Mouse (Mus musculus): ENCODE measurements around the gene Acy3. TPM values are rescaled to one million over a fixed set of nuclear protein-coding genes. Genes with fewer than 3 reads are reported as not detected.

The Acy3 gene
- total RNA-seq, 2 experiments from 2014 or later = 0.51 TPM; not detected in 1

DNA sequence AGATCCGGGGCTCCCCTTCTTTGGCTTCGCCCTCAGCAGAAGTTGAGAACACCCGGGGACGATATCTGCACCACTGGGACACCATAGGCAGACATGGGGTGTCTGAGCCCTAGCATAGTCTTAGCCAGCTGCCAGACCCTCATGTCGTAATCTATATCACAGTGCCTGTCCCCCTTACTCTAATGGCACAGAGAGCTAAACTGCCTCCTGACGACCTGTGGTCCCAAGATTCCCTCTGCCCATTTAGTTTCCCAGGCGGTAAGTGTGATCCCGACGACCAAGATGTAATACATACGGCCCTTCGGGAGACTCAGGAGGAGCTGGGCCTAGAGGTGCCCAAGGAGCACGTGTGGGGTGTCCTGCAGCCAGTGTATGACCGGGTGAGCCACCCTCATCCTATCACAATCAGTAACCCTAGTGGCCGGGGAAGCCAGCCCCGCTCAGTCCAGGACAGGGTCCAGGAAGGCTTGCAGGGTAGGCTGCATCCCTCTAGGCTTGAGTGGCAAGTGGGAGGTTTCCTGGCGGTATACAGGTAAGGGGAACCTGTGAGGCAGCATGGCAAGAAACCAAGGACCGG is 14.7 kb downstream of the Acy3 start:
- ATAC-seq (ENCODE audit: poor library complexity, severe bottlenecking) = 0 out of 2 replicates have a peak, but pooled peaks have one; percentile 1

DNA sequence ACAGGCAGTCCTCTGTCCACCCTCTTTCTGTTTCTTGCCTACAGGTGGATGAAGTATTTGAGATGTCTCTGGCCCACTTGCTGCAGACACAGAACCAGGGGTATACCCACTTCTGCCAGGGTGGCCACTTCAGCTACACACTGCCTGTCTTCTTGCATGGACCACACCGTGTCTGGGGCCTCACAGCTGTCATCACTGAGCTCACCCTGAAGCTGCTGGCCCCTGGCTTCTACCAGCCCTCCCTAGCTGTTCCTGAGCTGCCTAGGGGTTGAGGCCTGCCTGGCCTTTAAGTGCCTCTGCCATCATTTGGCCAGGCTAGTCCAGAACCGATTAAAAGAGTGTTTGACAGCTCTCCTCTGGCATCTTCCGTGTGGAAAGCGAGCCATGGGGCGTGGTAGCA is 15.4 kb downstream of the Acy3 start:
- no peak for ATAC-seq (ENCODE audit: poor library complexity, severe bottlenecking)

GRCm38 (mm10) chr19:4003112-4003511 is 16.7 kb downstream of the Acy3 start, which contains the start of gene Doc2g:
Gene Doc2g, plus strand, starts transcription at chr19:4003313.
- no peak for ATAC-seq (ENCODE audit: poor library complexity, severe bottlenecking)

- no peak for ATAC-seq (ENCODE audit: poor library complexity, severe bottlenecking)
Measured at GRCm38 (mm10) chr19:4003641-4004040, 17.3 kb downstream of the Acy3 start.

- no peak for ATAC-seq (ENCODE audit: poor library complexity, severe bottlenecking)
Measured at GRCm38 (mm10) chr19:4004331-4004730, 18.0 kb downstream of the Acy3 start.

- ATAC-seq (ENCODE audit: poor library complexity, severe bottlenecking) = no peak
Measured at GRCm38 (mm10) chr19:4005091-4005490, 18.7 kb downstream of the Acy3 start.

DNA sequence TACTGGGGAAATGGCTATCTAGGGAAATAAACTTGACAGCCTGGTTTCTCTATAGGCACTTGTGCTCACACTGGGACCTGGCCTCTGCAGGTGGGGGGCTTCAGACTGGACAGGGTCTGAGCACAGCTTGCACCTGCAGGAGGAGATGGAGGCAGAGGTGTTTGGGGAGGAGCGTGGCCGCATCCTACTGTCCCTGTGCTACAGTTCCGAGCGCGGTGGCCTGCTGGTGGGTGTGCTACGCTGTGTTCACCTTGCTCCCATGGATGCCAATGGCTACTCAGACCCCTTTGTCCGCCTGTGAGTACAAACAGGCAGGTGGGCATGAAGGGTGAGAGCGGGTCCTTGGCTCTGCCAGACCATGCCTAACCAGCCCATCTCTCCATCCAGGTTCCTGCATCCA is 19.6 kb downstream of the Acy3 start:
- ATAC-seq (ENCODE audit: poor library complexity, severe bottlenecking) = no peak

GRCm38 (mm10) chr19:4011086-4011485 is 24.7 kb downstream of the Acy3 start:
- no peak for ATAC-seq (ENCODE audit: poor library complexity, severe bottlenecking)

DNA sequence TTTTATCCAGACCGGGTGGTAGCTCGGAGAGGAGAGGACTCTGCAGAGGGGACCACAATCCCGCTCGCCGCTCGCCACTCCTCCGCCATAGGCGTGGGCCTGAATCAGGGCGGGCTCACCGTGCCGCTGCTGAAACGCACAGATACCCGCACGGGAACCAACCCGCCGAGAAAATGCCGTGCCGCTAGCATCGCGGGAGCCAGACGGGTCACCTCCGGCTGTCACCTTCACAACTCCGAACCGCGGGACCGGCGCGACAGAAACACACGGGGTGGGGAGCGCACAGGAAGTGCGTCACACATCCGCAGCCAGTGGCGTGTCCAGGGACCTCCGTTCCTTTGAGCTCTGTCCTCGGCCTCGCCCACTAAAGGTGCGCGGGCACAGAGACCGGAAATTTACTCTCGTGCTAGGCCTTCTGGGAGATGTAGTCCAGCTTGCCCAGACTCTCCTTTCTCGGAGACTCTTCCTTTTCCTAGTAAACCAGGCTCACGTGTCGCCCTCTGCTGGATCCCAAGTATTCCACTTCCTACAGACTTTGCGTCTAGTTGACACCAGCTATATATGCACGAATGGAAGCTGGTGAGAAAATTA is 26.2 kb downstream of the Acy3 start, which contains the start of gene Ndufv1:
Gene Ndufv1, minus strand, starts transcription at position 375 of the 591 bp plus-strand sequence.
- ATAC-seq (ENCODE audit: poor library complexity, severe bottlenecking) = peak; percentile 99

- ATAC-seq (ENCODE audit: poor library complexity, severe bottlenecking) = peak; percentile 9; the same call in 1 of the 2 replicates
Measured at GRCm38 (mm10) chr19:4013066-4013465, 26.7 kb downstream of the Acy3 start.

GRCm38 (mm10) chr19:4014802-4015201 is 28.4 kb downstream of the Acy3 start:
- no peak for ATAC-seq (ENCODE audit: poor library complexity, severe bottlenecking)

- no peak for ATAC-seq (ENCODE audit: poor library complexity, severe bottlenecking)
Measured at GRCm38 (mm10) chr19:4015635-4016034, 29.3 kb downstream of the Acy3 start.

- ATAC-seq (ENCODE audit: poor library complexity, severe bottlenecking) = no peak
Measured at GRCm38 (mm10) chr19:4017921-4018587, 31.7 kb downstream of the Acy3 start.

GRCm38 (mm10) chr19:4018743-4019583 is 32.6 kb downstream of the Acy3 start:
- ATAC-seq (ENCODE audit: poor library complexity, severe bottlenecking) = peak; percentile 96

DNA sequence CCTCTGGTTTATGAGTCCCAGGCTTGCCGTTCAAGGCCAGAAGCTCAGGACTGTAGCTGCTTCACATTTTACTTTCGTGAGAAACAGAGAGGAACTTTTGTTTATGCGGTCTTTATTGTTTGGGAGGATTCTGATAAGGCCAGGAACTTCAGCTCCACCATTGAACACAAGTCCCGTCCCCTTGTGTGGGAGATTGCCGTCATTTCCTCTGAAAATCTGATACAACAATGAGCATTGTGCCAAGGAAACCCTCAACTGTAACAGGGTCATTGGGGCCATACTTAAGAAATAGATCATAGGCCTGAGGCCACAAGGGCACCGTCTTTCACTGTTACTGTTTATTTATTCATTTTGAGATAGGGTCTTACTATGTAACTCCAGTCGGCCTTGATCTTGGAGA is 36.8 kb downstream of the Acy3 start:
- no peak for ATAC-seq (ENCODE audit: poor library complexity, severe bottlenecking)

DNA sequence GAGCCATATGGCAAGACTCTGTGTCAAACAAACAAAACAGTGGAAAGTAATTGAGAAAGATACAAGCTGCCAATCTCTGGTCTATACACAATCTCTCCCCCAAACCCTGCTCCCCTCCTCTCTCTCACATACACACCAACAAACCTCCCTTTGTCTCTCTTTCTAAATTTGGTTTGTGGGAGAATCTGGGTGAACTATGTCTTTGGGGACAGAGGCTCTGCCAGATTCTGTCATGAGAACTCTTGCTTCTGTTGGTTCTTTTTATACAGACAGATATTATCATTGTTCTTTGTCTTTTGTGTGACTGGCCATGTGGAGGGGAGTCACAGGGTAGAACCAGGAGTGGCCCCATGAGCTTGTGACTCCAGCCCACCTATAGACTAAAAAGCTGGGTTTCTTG is 41.2 kb downstream of the Acy3 start:
- no peak for ATAC-seq (ENCODE audit: poor library complexity, severe bottlenecking)

DNA sequence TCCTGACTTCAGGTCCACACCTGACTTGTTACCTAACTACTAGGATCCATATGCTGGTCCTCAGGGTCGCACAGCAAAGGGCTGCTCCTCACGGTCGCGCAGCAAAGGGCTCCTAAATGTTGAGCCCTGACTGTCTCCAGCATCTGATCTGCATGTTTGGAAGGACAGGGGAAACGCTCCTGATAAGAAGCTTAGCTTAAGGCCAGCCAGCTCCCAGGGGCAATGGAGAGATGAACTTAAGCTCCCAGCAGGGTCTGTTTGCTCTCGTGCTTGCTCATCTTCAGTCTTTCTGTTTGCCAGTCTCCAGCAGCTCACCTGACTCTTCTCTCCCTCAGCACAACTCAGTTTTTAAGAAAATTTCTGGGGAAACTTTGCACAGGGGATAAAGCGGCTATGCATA is 46.3 kb downstream of the Acy3 start:
- no peak for ATAC-seq (ENCODE audit: poor library complexity, severe bottlenecking)

GRCm38 (mm10) chr19:4033298-4033697 is 46.9 kb downstream of the Acy3 start:
- no peak for ATAC-seq (ENCODE audit: poor library complexity, severe bottlenecking)

GRCm38 (mm10) chr19:4033742-4034141 is 47.4 kb downstream of the Acy3 start:
- no peak for ATAC-seq (ENCODE audit: poor library complexity, severe bottlenecking)

DNA sequence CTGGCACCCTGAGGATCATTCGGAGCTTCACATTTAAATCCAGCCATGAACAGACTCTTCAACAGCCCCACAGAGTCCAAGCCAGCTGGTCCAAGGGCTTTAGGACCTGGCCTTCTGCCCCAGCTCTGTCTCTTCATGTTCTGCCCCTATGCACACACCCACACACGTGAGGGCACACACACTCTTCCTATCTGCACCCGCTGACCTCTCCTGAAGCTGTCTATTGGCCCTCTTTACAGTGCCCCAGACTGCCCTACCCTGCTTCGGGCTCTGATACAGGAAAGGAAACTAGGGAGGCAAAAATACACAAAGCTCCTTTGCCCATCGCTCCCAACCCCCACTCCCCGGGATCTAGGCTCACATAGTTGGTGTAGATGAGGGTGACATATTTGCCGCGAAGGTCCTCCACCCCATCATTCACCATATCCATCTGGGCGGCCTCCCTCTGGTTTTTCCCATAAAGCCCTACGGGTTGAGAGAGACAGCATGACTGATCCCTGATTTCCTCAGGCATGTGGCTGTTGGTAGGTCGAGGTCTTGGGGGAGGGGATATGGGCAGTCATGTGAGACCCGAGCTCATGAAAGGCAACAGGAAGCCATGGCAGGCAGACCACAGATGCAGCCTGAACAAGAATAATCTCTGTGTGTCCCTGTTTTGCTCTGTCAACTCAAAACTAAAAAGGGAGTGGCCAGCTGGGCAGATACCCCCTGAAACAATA is 50.1 kb downstream of the Acy3 start:
- no peak for ATAC-seq (ENCODE audit: poor library complexity, severe bottlenecking)

Measured in megakaryocyte, adult 5-6 weeks (primary cell).